Mouse (Mus musculus): Measurements from ENCODE around the gene Dnaja3.
"Not testable (repeated sequence)": the region's sequence is repeated elsewhere in the genome, so short reads cannot be mapped to it uniquely, and the experiment has no call there.

Gene Dnaja3

GRCm38 (mm10) chr16:4725780-4726527 lies 86.2 kb downstream of the Dnaja3 start, which contains the start of gene Hmox2:
Gene Hmox2 (plus strand): TSS chr16:4726361.
- DNase-seq, result peak; percentile 95

- peak; percentile 58 to 59 for DNase-seq
Measured at GRCm38 (mm10) chr16:4726528-4727128, 86.8 kb downstream of the Dnaja3 start.

GRCm38 (mm10) chr16:4727526-4727925 lies 87.7 kb downstream of the Dnaja3 start:
- DNase-seq, result no peak

- no peak for DNase-seq
Measured at GRCm38 (mm10) chr16:4727963-4728362, 88.2 kb downstream of the Dnaja3 start.

GRCm38 (mm10) chr16:4730776-4731358 lies 91.1 kb downstream of the Dnaja3 start:
- DNase-seq, result no peak

- no peak for DNase-seq
Measured at GRCm38 (mm10) chr16:4736262-4736661, 96.5 kb downstream of the Dnaja3 start.

GRCm38 (mm10) chr16:4739994-4740393 lies 100.2 kb downstream of the Dnaja3 start:
- peak in 1 of 2 experiments; percentile 33 for DNase-seq

- peak in 1 of 2 experiments; percentile 38 for DNase-seq
Measured at GRCm38 (mm10) chr16:4742186-4742585, 102.4 kb downstream of the Dnaja3 start.

- DNase-seq, result no peak
Measured at GRCm38 (mm10) chr16:4752155-4752554, 112.4 kb downstream of the Dnaja3 start.

GRCm38 (mm10) chr16:4754045-4754444 lies 114.3 kb downstream of the Dnaja3 start:
- no peak for DNase-seq

- not testable (repeated sequence) for DNase-seq
Measured at GRCm38 (mm10) chr16:4756660-4757335, 117.0 kb downstream of the Dnaja3 start.

Data from lung, adult 18-20 months (tissue).